Mouse (Mus musculus) testis, adult 2 months (tissue): ENCODE results near the gene Pcyt2.

Source experiments
- CTCF ChIP-seq: fragments of 200-500 bp; IDR thresholded peaks from 2 replicates; pipeline ENCODE4 v1.5.1; 2012; ENCODE audit warnings: low read depth, mild to moderate bottlenecking, inconsistent platforms, low read length, moderate library complexity; ENCODE audit not compliant: control insufficient read depth, insufficient read depth, insufficient replicate concordance
- POLR2A ChIP-seq: fragments of 200-500 bp; IDR thresholded peaks from 2 replicates; pipeline ENCODE4 v1.6.1; 2012; ENCODE audit warnings: low read depth, mild to moderate bottlenecking, inconsistent platforms, low read length, moderate library complexity; ENCODE audit not compliant: control insufficient read depth

DNA sequence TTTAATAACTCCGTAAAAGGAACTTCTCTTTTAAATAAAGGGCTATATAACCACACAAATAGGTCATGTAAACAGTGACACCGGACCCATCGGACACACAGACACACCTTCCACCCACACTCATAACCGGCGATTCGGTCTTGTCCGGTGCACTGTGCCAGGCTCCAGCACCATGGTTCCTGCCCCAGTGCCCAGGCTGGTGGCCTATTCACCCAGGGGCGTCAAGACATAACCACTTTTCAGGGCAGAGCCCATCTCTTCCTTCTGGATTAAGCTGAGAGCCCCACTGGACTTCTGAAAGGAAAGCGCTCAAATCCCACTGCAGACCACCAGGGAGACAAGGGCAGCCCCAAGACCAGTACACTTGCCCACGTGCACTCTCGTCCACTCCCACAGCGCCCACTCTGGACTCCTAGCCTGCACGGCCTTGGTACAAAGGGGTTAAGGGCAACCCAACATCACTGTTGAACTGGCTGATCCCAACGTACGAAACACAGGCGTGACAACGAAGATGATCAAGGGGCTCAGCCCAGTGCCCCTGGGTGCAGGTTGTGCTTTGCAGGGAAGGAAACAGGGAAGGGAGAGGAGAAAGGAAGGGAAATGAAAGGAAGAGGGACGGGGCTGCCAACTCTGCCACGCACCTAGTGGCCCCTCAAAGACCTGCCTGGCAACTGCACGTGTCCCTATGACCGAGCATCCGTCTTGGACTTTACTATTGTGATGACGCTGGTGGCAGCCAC lies 11.0 kb upstream of the Pcyt2 start:
- TF ChIP-seq POLR2A (no peak), CTCF (no peak)
